Mouse (Mus musculus) cerebellum, postnatal 36 days (tissue): Measurements from ENCODE around the gene Krtap21-1.

Source experiments
- DNase-seq, 2 experiments: peaks; one replicate each; pipeline ENCODE4 v3.0.0; 2021 to 2022; ENCODE audit warnings: mixed read lengths in 2 of 2

The Krtap21-1 gene

GRCm38 (mm10) chr16:89403768-89404167, at the start of gene Krtap21-1:
Krtap21-1 (minus strand) TSS chr16:89403868.
- no peak for DNase-seq

GRCm38 (mm10) chr16:89429586-89429985, 25.9 kb upstream of the Krtap21-1 start:
- DNase-seq = no peak

- DNase-seq = no peak
These were observed 21.6 kb upstream of the Krtap21-1 start for GRCm38 (mm10) chr16:89425310-89425709.

- DNase-seq = no peak
These were observed 16.3 kb upstream of the Krtap21-1 start, which contains the start of gene Krtap6-2 for GRCm38 (mm10) chr16:89420011-89420410. Krtap6-2 (minus strand) TSS chr16:89420111.

GRCm38 (mm10) chr16:89416311-89416710, 12.6 kb upstream of the Krtap21-1 start:
- no peak for DNase-seq

- no peak for DNase-seq
These were observed 6.8 kb upstream of the Krtap21-1 start for GRCm38 (mm10) chr16:89410345-89411068.

- no peak for DNase-seq
These were observed 30.8 kb downstream of the Krtap21-1 start for GRCm38 (mm10) chr16:89372734-89373461.
